Mouse (Mus musculus) spleen, postnatal 0 days (tissue): ENCODE measurements around the gene Sult2a5. TPM values are rescaled to one million over a fixed set of nuclear protein-coding genes. Genes with fewer than 3 reads are reported as not detected.

Experiments
- polyA plus RNA-seq: library from polyadenylated mRNA; unstranded; fragments of >200 nt; fragmentation: Nextera tagmentation; extraction: Ambion mirVana; gene quantifications from 2 replicates; pipeline ENCODE4 v1.2.1, GENCODE M21; 2015

The Sult2a5 gene
- polyA plus RNA-seq: not detected in 2 replicates

GRCm38 (mm10) chr7:13623667-13624066 lies at the start of gene Sult2a5:
TSS of gene Sult2a5 (plus strand) at chr7:13623967.

Other genes with a start within 250 kb of the Sult2a5 start
- gene Cabp5, start 225.8 kb upstream of the Sult2a5 start, polyA plus RNA-seq: not detected in 2 replicates
- gene Bsph1, start 173.1 kb upstream of the Sult2a5 start, polyA plus RNA-seq: not detected in 2 replicates
- gene Bsph2, start 52.9 kb upstream of the Sult2a5 start, polyA plus RNA-seq: not detected in 2 replicates
- gene Sult2a2, start 109.5 kb downstream of the Sult2a5 start, polyA plus RNA-seq: not detected in 2 replicates
- gene Sult2a1, start 213.4 kb downstream of the Sult2a5 start, polyA plus RNA-seq: not detected in 2 replicates